Mouse (Mus musculus) embryonic facial prominence, embryonic 14.5 days (tissue): Measurements from ENCODE around the gene Wdr89. TPM values are rescaled to one million over a fixed set of nuclear protein-coding genes. Genes with fewer than 3 reads are reported as not detected.

Experiments used
- ATAC-seq: fragments of 200-750 bp; cut with Nextera tagmentation; 2 replicates; pipeline ENCODE4 v1.8.0; 2017; ENCODE audit warnings: low read depth, moderate number of reproducible peaks, moderate TSS enrichment
- DNase-seq: peaks from one replicate; pipeline ENCODE4 v3.0.0-alpha.2; 2015; ENCODE audit warnings: low spot score
- H3K27ac ChIP-seq: fragments of 300-500 bp; sonication (generic); replicated peaks from 2 replicates; pipeline ENCODE4 v1.5.1; 2014; ENCODE audit warnings: low read depth, mild to moderate bottlenecking, low read length, moderate library complexity
- H3K27me3 ChIP-seq: fragments of 300-500 bp; sonication (generic); replicated peaks from 2 replicates; pipeline ENCODE4 v1.6.1; 2014; ENCODE audit warnings: low read length; ENCODE audit not compliant: control insufficient read depth, insufficient read depth
- H3K36me3 ChIP-seq: fragments of 300-500 bp; sonication (generic); 2 replicates; pipeline ENCODE4 v1.6.1; 2014; ENCODE audit warnings: low read length, mixed read lengths; ENCODE audit not compliant: control insufficient read depth, insufficient read depth
- H3K4me1 ChIP-seq: fragments of 300-500 bp; sonication (generic); 2 replicates; pipeline ENCODE4 v1.6.1; 2014; ENCODE audit warnings: antibody characterized with exemption, low read length; ENCODE audit not compliant: control insufficient read depth, insufficient read depth
- H3K4me2 ChIP-seq: fragments of 300-500 bp; sonication (generic); 2 replicates; pipeline ENCODE4 v1.6.1; 2014; ENCODE audit warnings: low read depth, mild to moderate bottlenecking, low read length, moderate library complexity, mixed read lengths
- H3K4me3 ChIP-seq: fragments of 300-500 bp; sonication (generic); 2 replicates; pipeline ENCODE4 v1.5.1; 2014; ENCODE audit warnings: low read depth, mild to moderate bottlenecking, low read length
- H3K9ac ChIP-seq: fragments of 300-500 bp; sonication (generic); 2 replicates; pipeline ENCODE4 v1.6.1; 2014; ENCODE audit warnings: low read depth, mild to moderate bottlenecking, low read length, moderate library complexity, mixed read lengths
- H3K9me3 ChIP-seq: fragments of 300-500 bp; sonication (generic); 2 replicates; pipeline ENCODE4 v1.6.1; 2016; ENCODE audit warnings: low read length; ENCODE audit not compliant: control insufficient read depth
- WGBS: fragments of 180-500 bp; shearing (Covaris S2); extraction: QIAGEN DNeasy Blood & Tissue Kit; methylation state at CpG from one replicate; pipeline ENCODE4 v1.1.7; 2014; 5-methylcytosine and 5-hydroxymethylcytosine counted together
- polyA plus RNA-seq: library from polyadenylated mRNA; unstranded; fragments of >200 nt; fragmentation: Nextera tagmentation; extraction: Ambion mirVana; gene quantifications from 2 replicates; pipeline ENCODE4 v1.2.1, GENCODE M21; 2014

Wdr89 gene
- polyA plus RNA-seq, 1 experiment from 2014 or later = 10.2 TPM

- no peaks in the 10 kb centered on the region for H3K36me3 ChIP-seq
- no peaks in the 10 kb centered on the region for H3K9me3 ChIP-seq
- no peaks in the 10 kb centered on the region for H3K4me1 ChIP-seq
- 93% methylated on average over 4 of the region's 4 CpGs for WGBS
- H3K9ac ChIP-seq = no peak overlapping the region
- no peak for DNase-seq
- no peak overlapping the region for H3K27ac ChIP-seq
- no peak for ATAC-seq
- H3K4me3 ChIP-seq = no peak overlapping the region
- no peak overlapping the region for H3K4me2 ChIP-seq
- H3K27me3 ChIP-seq = no peaks in the 10 kb centered on the region
These were observed 9.1 kb upstream of the Wdr89 start for GRCm38 (mm10) chr12:75678393-75678792.

GRCm38 (mm10) chr12:75672630-75673029, 3.3 kb upstream of the Wdr89 start:
- 87% methylated on average over 4 of the region's 4 CpGs for WGBS
- DNase-seq (no peak), ATAC-seq (no peak)
- Histone ChIP-seq H3K27me3 (no peaks in the 10 kb centered on the region), H3K4me1 (peaks cover 7% of the 10 kb centered on the region), H3K9me3 (no peaks in the 10 kb centered on the region), H3K36me3 (no peaks in the 10 kb centered on the region), H3K27ac (no peak overlapping the region), H3K4me3 (no peak overlapping the region), H3K4me2 (no peak overlapping the region), H3K9ac (no peak overlapping the region)

GRCm38 (mm10) chr12:75671759-75672315, 2.5 kb upstream of the Wdr89 start:
- 84% methylated on average over 3 of the region's 3 CpGs for WGBS
- H3K9me3 ChIP-seq = no peaks in the 10 kb centered on the region
- H3K4me2 ChIP-seq = no peak overlapping the region
- no peak overlapping the region for H3K4me3 ChIP-seq
- H3K9ac ChIP-seq = no peak overlapping the region
- no peak overlapping the region for H3K27ac ChIP-seq
- DNase-seq (no peak), ATAC-seq (no peak)
- peaks cover 7% of the 10 kb centered on the region for H3K4me1 ChIP-seq
- H3K27me3 ChIP-seq = no peaks in the 10 kb centered on the region
- no peaks in the 10 kb centered on the region for H3K36me3 ChIP-seq

DNA sequence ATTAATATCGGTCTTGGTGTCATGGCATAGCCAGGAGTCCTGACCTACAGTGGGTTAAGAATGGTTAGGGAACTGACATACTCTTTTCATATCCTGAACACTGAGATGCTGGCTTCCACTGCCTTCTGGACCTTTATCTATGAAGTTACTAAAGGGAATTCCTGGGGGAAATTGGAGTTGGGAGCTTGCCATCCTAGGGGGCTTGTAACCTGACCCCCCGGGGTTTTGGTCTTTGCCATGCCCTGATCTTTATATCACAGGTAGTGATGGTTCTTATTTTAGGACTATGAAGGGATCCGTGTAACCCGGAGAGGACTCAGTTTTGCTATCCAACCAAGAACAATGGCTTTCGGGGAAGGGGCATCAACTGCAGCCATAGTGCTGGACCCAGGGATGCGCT, 1.3 kb upstream of the Wdr89 start:
- ATAC-seq (no peak), DNase-seq (no peak)
- H3K27ac ChIP-seq = no peak overlapping the region
- H3K9me3 ChIP-seq = no peaks in the 10 kb centered on the region
- 94% methylated on average over 6 of the region's 6 CpGs for WGBS
- peak overlapping the region; percentile 47 for H3K4me3 ChIP-seq
- no peaks in the 10 kb centered on the region for H3K27me3 ChIP-seq
- no peaks in the 10 kb centered on the region for H3K36me3 ChIP-seq
- peak overlapping the region; percentile 71 for H3K4me2 ChIP-seq
- H3K4me1 ChIP-seq = peaks cover 7% of the 10 kb centered on the region
- peak overlapping the region; percentile 60 for H3K9ac ChIP-seq

- DNase-seq (no peak), ATAC-seq (no peak)
- peak overlapping the region; percentile 47 for H3K4me3 ChIP-seq
- peak overlapping the region; percentile 69 for H3K4me2 ChIP-seq
- H3K36me3 ChIP-seq = no peaks in the 10 kb centered on the region
- WGBS = 2% methylated on average over 8 of the region's 9 CpGs
- H3K4me1 ChIP-seq = peaks cover 7% of the 10 kb centered on the region
- H3K27ac ChIP-seq = peak overlapping the region; percentile 86
- no peaks in the 10 kb centered on the region for H3K9me3 ChIP-seq
- H3K9ac ChIP-seq = peak overlapping the region; percentile 72
- no peaks in the 10 kb centered on the region for H3K27me3 ChIP-seq
These were observed 450 bp downstream of the Wdr89 start for GRCm38 (mm10) chr12:75668916-75669257.

- no peaks in the 10 kb centered on the region for H3K27me3 ChIP-seq
- WGBS = 85% methylated on average over 2 of the region's 2 CpGs
- peak overlapping the region; percentile 69 for H3K4me2 ChIP-seq
- H3K36me3 ChIP-seq = no peaks in the 10 kb centered on the region
- no peak for ATAC-seq
- DNase-seq = no peak
- H3K4me3 ChIP-seq = peak overlapping the region; percentile 47; the same call in 1 of the 2 replicates
- peaks cover 7% of the 10 kb centered on the region for H3K4me1 ChIP-seq
- no peaks in the 10 kb centered on the region for H3K9me3 ChIP-seq
- no peak overlapping the region for H3K9ac ChIP-seq
- no peak overlapping the region for H3K27ac ChIP-seq
These were observed 1.1 kb downstream of the Wdr89 start for GRCm38 (mm10) chr12:75668221-75668620.

- Histone ChIP-seq H3K4me3 (no peak overlapping the region), H3K9me3 (no peaks in the 10 kb centered on the region), H3K27me3 (no peaks in the 10 kb centered on the region), H3K4me1 (peaks cover 7% of the 10 kb centered on the region), H3K27ac (no peak overlapping the region), H3K4me2 (no peak overlapping the region), H3K36me3 (no peaks in the 10 kb centered on the region), H3K9ac (no peak overlapping the region)
- no peak for ATAC-seq
- DNase-seq = no peak
These were observed 2.4 kb downstream of the Wdr89 start for GRCm38 (mm10) chr12:75666939-75667338.

- DNase-seq (no peak), ATAC-seq (no peak)
- no peak overlapping the region for H3K27ac ChIP-seq
- no peaks in the 10 kb centered on the region for H3K9me3 ChIP-seq
- no peak overlapping the region for H3K4me3 ChIP-seq
- no peaks in the 10 kb centered on the region for H3K27me3 ChIP-seq
- no peaks in the 10 kb centered on the region for H3K4me1 ChIP-seq
- H3K9ac ChIP-seq = no peak overlapping the region
- H3K36me3 ChIP-seq = no peaks in the 10 kb centered on the region
- WGBS = 28% methylated on average over 6 of the region's 6 CpGs
- H3K4me2 ChIP-seq = no peak overlapping the region
These were observed 4.9 kb downstream of the Wdr89 start for GRCm38 (mm10) chr12:75664516-75664810.

DNA sequence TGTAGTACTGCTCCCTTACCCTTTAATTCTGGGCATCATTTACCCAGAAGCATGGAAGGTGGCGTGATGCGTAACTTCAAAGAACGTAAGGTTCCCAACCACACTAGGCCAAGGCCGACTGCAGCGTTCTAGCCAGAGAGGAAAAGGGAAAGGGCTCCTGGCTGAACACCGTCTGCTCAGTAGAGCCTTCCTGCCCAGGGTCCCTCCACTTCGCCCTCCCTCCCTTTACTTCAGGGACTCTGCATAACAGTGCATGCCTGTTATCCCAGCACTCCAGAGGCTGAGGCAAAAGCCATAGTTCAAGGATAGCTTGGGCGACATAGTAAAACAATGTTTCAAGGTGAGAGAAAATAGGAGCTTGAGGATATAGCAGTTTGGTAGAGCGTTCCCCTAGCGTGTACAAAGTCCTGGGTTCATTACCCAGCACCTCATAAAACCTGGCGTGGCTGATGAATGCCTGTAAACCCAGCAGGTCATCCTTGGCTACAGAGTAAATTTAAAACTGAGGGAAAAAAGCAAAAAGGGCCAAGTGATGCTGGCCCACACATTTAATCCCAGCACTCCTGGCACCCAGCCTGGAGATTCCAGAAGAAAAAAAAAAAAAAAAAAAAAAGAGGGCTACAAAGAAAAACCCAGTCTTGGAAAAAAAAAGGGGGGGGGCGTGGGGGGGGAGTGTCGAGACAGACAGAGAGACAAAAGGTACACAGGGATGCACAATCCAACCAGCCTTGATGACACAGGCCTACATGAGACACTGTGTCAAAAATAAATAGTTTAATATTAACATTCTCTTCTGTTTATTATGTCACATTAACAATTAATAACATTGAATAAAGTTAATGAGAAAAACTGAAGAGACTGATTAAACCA, 5.5 kb downstream of the Wdr89 start:
- Histone ChIP-seq H3K27me3 (no peaks in the 10 kb centered on the region), H3K9ac (no peak overlapping the region), H3K36me3 (no peaks in the 10 kb centered on the region), H3K9me3 (no peaks in the 10 kb centered on the region), H3K4me1 (no peaks in the 10 kb centered on the region), H3K4me2 (no peak overlapping the region), H3K4me3 (no peak overlapping the region), H3K27ac (no peak overlapping the region)
- WGBS = 60% methylated on average over 12 of the region's 13 CpGs
- ATAC-seq (no peak), DNase-seq (no peak)
